Mouse (Mus musculus): Measurements from ENCODE around the gene Acsf2. TPM values are rescaled to one million over a fixed set of nuclear protein-coding genes. Genes with fewer than 3 reads are reported as not detected.

Acsf2 gene
- total and polyA plus RNA-seq, 3 experiments: 2.8 to 13.1 TPM; not detected in 1

GRCm38 (mm10) chr11:94543932-94544331, 57.7 kb downstream of the Acsf2 start:
- Histone ChIP-seq H3K36me3 (ENCODE audit: control insufficient read depth in 1 of 2, insufficient read depth in 2 of 2, low read length in 2 of 2) (peaks cover 1 to 5% of the 10 kb centered on the region in 2 experiments), H3K79me2 (ENCODE audit: control insufficient read depth, insufficient read depth, low read length, poor library complexity) (peaks cover 14% of the 10 kb centered on the region)
- peak; percentile 61 for DNase-seq (ENCODE audit: low read depth, low spot score)

GRCm38 (mm10) chr11:94543344-94543743, 58.3 kb downstream of the Acsf2 start:
- Histone ChIP-seq H3K27me3 (ENCODE audit: control insufficient read depth in 1 of 2, insufficient read depth in 2 of 2, low read length in 2 of 2) (no peaks in the 10 kb centered on the region), H3K4me3 (ENCODE audit: control insufficient read depth in 1 of 2, insufficient read depth in 1 of 2, low read depth in 2 of 2, low read length in 2 of 2) (no peak overlapping the region), H3K79me2 (ENCODE audit: control insufficient read depth, insufficient read depth, low read length, poor library complexity) (peaks cover 9% of the 10 kb centered on the region), H3K9me3 (replicated peaks; ENCODE audit: insufficient read depth, low read length) (no peaks in the 10 kb centered on the region), H3K27ac (ENCODE audit: control insufficient read depth, low read depth, low read length) (no peak overlapping the region), H3K36me3 (ENCODE audit: control insufficient read depth in 1 of 2, insufficient read depth in 2 of 2, low read length in 2 of 2) (peaks cover 1 to 5% of the 10 kb centered on the region in 2 experiments), H3K9ac (ENCODE audit: control insufficient read depth, low read depth, low read length, poor library complexity, severe bottlenecking) (no peak overlapping the region), H3K4me1 (ENCODE audit: control insufficient read depth in 1 of 2, insufficient read depth in 2 of 2, low read length in 2 of 2) (peaks cover 0 to 6% of the 10 kb centered on the region in 2 experiments; a peak in 2 of 4 replicates)
- no peak for DNase-seq (ENCODE audit: low read depth, low spot score)
- no peak for TF ChIP-seq NRF1 (IDR thresholded peaks at IDR 0.05; ENCODE audit: insufficient read depth, low read depth, low read length, poor library complexity, severe bottlenecking)
- TF ChIP-seq UBTF (IDR thresholded peaks at IDR 0.05; ENCODE audit: borderline replicate concordance, insufficient read depth, low read depth, low read length): no peak
- no peak for TF ChIP-seq ZKSCAN1 (IDR thresholded peaks at IDR 0.05; ENCODE audit: low read depth, low read length)
- no peak for TF ChIP-seq POLR2AphosphoS5 (IDR thresholded peaks at IDR 0.05; ENCODE audit: borderline replicate concordance, low read depth, low read length)
- TF ChIP-seq NELFE (IDR thresholded peaks at IDR 0.05; ENCODE audit: low read depth, low read length): no peak

More at GRCm38 (mm10) chr11:94543932-94544331, 57.7 kb downstream of the Acsf2 start:
- H3K27me3 ChIP-seq (ENCODE audit: control insufficient read depth in 1 of 2, insufficient read depth in 2 of 2, low read length in 2 of 2): no peaks in the 10 kb centered on the region
- TF ChIP-seq SMC3 (IDR thresholded peaks at IDR 0.05; ENCODE audit: low read depth, low read length) (peak; percentile 31), EP300 (IDR thresholded peaks at IDR 0.05; ENCODE audit: low read depth in 1 of 2, low read length in 2 of 2) (no peak), POLR2A (IDR thresholded peaks at IDR 0.05; ENCODE audit: control insufficient read depth in 1 of 2, insufficient read depth in 1 of 2, low read depth in 1 of 2, low read length in 2 of 2, poor library complexity in 1 of 2) (no peak), TCF12 (IDR thresholded peaks at IDR 0.05; ENCODE audit: low read depth, low read length) (no peak), NRF1 (IDR thresholded peaks at IDR 0.05; ENCODE audit: insufficient read depth, low read depth, low read length, poor library complexity, severe bottlenecking) (no peak), CTCF (IDR thresholded peaks at IDR 0.05 in 2 of 3, conservative IDR thresholded peaks at IDR 0.05 in 1 of 3; ENCODE audit: control insufficient read depth in 1 of 3, insufficient read depth in 1 of 3, low read depth in 2 of 3, low read length in 3 of 3, poor library complexity in 1 of 3, severe bottlenecking in 1 of 3) (peak; percentile 71 to 82 (median 73)), RAD21 (IDR thresholded peaks at IDR 0.05; ENCODE audit: low read depth, low read length) (peak; percentile 43), MXI1 (IDR thresholded peaks at IDR 0.05; ENCODE audit: low read depth, low read length) (no peak), RCOR1 (IDR thresholded peaks at IDR 0.05; ENCODE audit: low read depth, low read length) (no peak)
- peaks cover 0 to 6% of the 10 kb centered on the region in 2 experiments; a peak in 2 of 4 replicates for H3K4me1 ChIP-seq (ENCODE audit: control insufficient read depth in 1 of 2, insufficient read depth in 2 of 2, low read length in 2 of 2)
- H3K27ac ChIP-seq (ENCODE audit: control insufficient read depth, low read depth, low read length): no peak overlapping the region
- no peak overlapping the region for H3K4me3 ChIP-seq (ENCODE audit: control insufficient read depth in 1 of 2, insufficient read depth in 1 of 2, low read depth in 2 of 2, low read length in 2 of 2)
- no peaks in the 10 kb centered on the region for H3K9me3 ChIP-seq (replicated peaks; ENCODE audit: insufficient read depth, low read length)
- no peak overlapping the region for H3K9ac ChIP-seq (ENCODE audit: control insufficient read depth, low read depth, low read length, poor library complexity, severe bottlenecking)

- H3K79me2 ChIP-seq (ENCODE audit: control insufficient read depth, insufficient read depth, low read length, poor library complexity): peaks cover 4% of the 10 kb centered on the region; the same call in 1 of the 2 replicates
- peaks cover 0 to 3% of the 10 kb centered on the region in 2 experiments; a peak in 2 of 4 replicates for H3K4me1 ChIP-seq (ENCODE audit: control insufficient read depth in 1 of 2, insufficient read depth in 2 of 2, low read length in 2 of 2)
- H3K4me3 ChIP-seq (ENCODE audit: control insufficient read depth in 1 of 2, insufficient read depth in 1 of 2, low read depth in 2 of 2, low read length in 2 of 2): no peak overlapping the region
- H3K27ac ChIP-seq (ENCODE audit: control insufficient read depth, low read depth, low read length): no peak overlapping the region
- no peak for DNase-seq (ENCODE audit: low read depth, low spot score)
- no peaks in the 10 kb centered on the region for H3K9me3 ChIP-seq (replicated peaks; ENCODE audit: insufficient read depth, low read length)
- H3K36me3 ChIP-seq (ENCODE audit: control insufficient read depth in 1 of 2, insufficient read depth in 2 of 2, low read length in 2 of 2): peaks cover 0 to 1% of the 10 kb centered on the region in 2 experiments; a peak in 2 of 4 replicates
- H3K27me3 ChIP-seq (ENCODE audit: control insufficient read depth in 1 of 2, insufficient read depth in 2 of 2, low read length in 2 of 2): no peaks in the 10 kb centered on the region
- no peak overlapping the region for H3K9ac ChIP-seq (ENCODE audit: control insufficient read depth, low read depth, low read length, poor library complexity, severe bottlenecking)
- TF ChIP-seq MXI1 (IDR thresholded peaks at IDR 0.05; ENCODE audit: low read depth, low read length) (no peak), HCFC1 (IDR thresholded peaks at IDR 0.05; ENCODE audit: low read depth, low read length) (no peak), NRF1 (IDR thresholded peaks at IDR 0.05; ENCODE audit: insufficient read depth, low read depth, low read length, poor library complexity, severe bottlenecking) (no peak), CHD1 (IDR thresholded peaks at IDR 0.05; ENCODE audit: low read depth, low read length) (no peak)
Measured at GRCm38 (mm10) chr11:94542400-94542799, 59.3 kb downstream of the Acsf2 start.
